Mouse (Mus musculus) hindbrain, embryonic 14.5 days (tissue): ENCODE results near the gene Shbg. TPM values are rescaled to one million over a fixed set of nuclear protein-coding genes. Genes with fewer than 3 reads are reported as not detected.
A peak's percentile ranks its signal among the peaks of the same experiment; 100 is the strongest.

ENCODE experiments used
- ATAC-seq: fragments of 200-750 bp; cut with Nextera tagmentation; 2 replicates; pipeline ENCODE4 v1.8.0; 2017; ENCODE audit warnings: moderate number of reproducible peaks, mild to moderate bottlenecking, moderate TSS enrichment, moderate library complexity; ENCODE audit not compliant: low FRiP score
- DNase-seq: peaks from one replicate; pipeline ENCODE4 v3.0.0-alpha.2; 2015; ENCODE audit warnings: low spot score
- H3K27ac ChIP-seq: fragments of 300-500 bp; sonication (generic); 2 replicates; pipeline ENCODE4 v1.5.1; 2014; ENCODE audit warnings: mild to moderate bottlenecking, moderate library complexity
- H3K27me3 ChIP-seq: fragments of 300-500 bp; sonication (generic); 2 replicates; pipeline ENCODE4 v1.6.1; 2014; ENCODE audit warnings: mild to moderate bottlenecking, low read length, mixed read lengths; ENCODE audit not compliant: control insufficient read depth, insufficient read depth
- H3K36me3 ChIP-seq: fragments of 300-500 bp; sonication (generic); replicated peaks from 2 replicates; pipeline ENCODE4 v1.6.1; 2014; ENCODE audit not compliant: control insufficient read depth, insufficient read depth
- H3K4me1 ChIP-seq: fragments of 300-500 bp; sonication (generic); replicated peaks from 2 replicates; pipeline ENCODE4 v1.6.1; 2014; ENCODE audit warnings: antibody characterized with exemption, low read length, mixed read lengths; ENCODE audit not compliant: control insufficient read depth, insufficient read depth
- H3K4me2 ChIP-seq: fragments of 300-500 bp; sonication (generic); replicated peaks from 2 replicates; pipeline ENCODE4 v1.6.1; 2014; ENCODE audit warnings: mild to moderate bottlenecking, moderate library complexity
- H3K4me3 ChIP-seq: fragments of 300-500 bp; sonication (generic); replicated peaks from 2 replicates; pipeline ENCODE4 v1.5.1; 2014; ENCODE audit warnings: mild to moderate bottlenecking, low read length
- H3K9ac ChIP-seq: fragments of 300-500 bp; sonication (generic); 2 replicates; pipeline ENCODE4 v1.6.1; 2014
- H3K9me3 ChIP-seq: fragments of 300-500 bp; sonication (generic); 2 replicates; pipeline ENCODE4 v1.6.1; 2016; ENCODE audit warnings: low read length; ENCODE audit not compliant: control insufficient read depth
- WGBS: fragments of 180-500 bp; shearing (Covaris S2); extraction: QIAGEN DNeasy Blood & Tissue Kit; methylation state at CpG from one replicate; pipeline ENCODE4 v1.1.7; 2014; 5-methylcytosine and 5-hydroxymethylcytosine counted together
- polyA plus RNA-seq: library from polyadenylated mRNA; unstranded; fragments of >200 nt; fragmentation: Nextera tagmentation; extraction: Ambion mirVana; gene quantifications from 2 replicates; pipeline ENCODE4 v1.2.1, GENCODE M21; 2014

Gene Shbg
- polyA plus RNA-seq, 1 experiment from 2014 or later: not detected

- peak; percentile 95 for DNase-seq
- peak; percentile 79 for ATAC-seq
- under 1% methylated on average over 36 of the region's 36 CpGs for WGBS
- peak overlapping the region; percentile 88 for H3K27ac ChIP-seq
- peak overlapping the region; percentile 78 for H3K4me3 ChIP-seq
- no peaks in the 10 kb centered on the region for H3K27me3 ChIP-seq
- H3K9me3 ChIP-seq: no peaks in the 10 kb centered on the region
- H3K36me3 ChIP-seq: 0 out of 2 replicates have a peak, but pooled peaks cover 4% of the 10 kb centered on the region
- H3K9ac ChIP-seq: peak overlapping the region; percentile 82
- H3K4me2 ChIP-seq: peak overlapping the region; percentile 94
- H3K4me1 ChIP-seq: peaks cover 29% of the 10 kb centered on the region
Observed at GRCm38 (mm10) chr11:69581147-69581688, 36.5 kb downstream of the Shbg start.

- WGBS: under 1% methylated on average over 25 of the region's 25 CpGs
- Histone ChIP-seq H3K36me3 (0 out of 2 replicates have a peak, but pooled peaks cover 10% of the 10 kb centered on the region), H3K9me3 (no peaks in the 10 kb centered on the region), H3K4me1 (peaks cover 29% of the 10 kb centered on the region), H3K9ac (peak overlapping the region; percentile 82), H3K27me3 (no peaks in the 10 kb centered on the region), H3K4me2 (peak overlapping the region; percentile 94), H3K4me3 (peak overlapping the region; percentile 78), H3K27ac (peak overlapping the region; percentile 88)
- ATAC-seq (peak; percentile 18), DNase-seq (peak; percentile 26)
Observed at GRCm38 (mm10) chr11:69580572-69581146, 37.0 kb downstream of the Shbg start.

GRCm38 (mm10) chr11:69580091-69580514 is 37.6 kb downstream of the Shbg start, which contains the start of the genes Wrap53 and Trp53:
Gene Wrap53, minus strand, starts transcription at chr11:69580255.
Gene Trp53, plus strand, starts transcription at chr11:69580359.
- WGBS: under 1% methylated on average over 13 of the region's 13 CpGs
- peak; percentile 68 for ATAC-seq
- Histone ChIP-seq H3K9me3 (no peaks in the 10 kb centered on the region), H3K27ac (peak within 1 kb of the TSS; percentile 88), H3K4me3 (peak within 1 kb of the TSS; percentile 78), H3K36me3 (0 out of 2 replicates have a peak, but pooled peaks cover 13% of the 10 kb centered on the region), H3K4me1 (peaks cover 29% of the 10 kb centered on the region), H3K4me2 (peak within 1 kb of the TSS; percentile 94), H3K27me3 (no peaks in the 10 kb centered on the region), H3K9ac (peak within 1 kb of the TSS; percentile 82)
- peak; percentile 89 for DNase-seq

- Histone ChIP-seq H3K36me3 (0 out of 2 replicates have a peak, but pooled peaks cover 14% of the 10 kb centered on the region), H3K4me1 (peaks cover 29% of the 10 kb centered on the region), H3K4me3 (peak overlapping the region; percentile 78)
Observed at GRCm38 (mm10) chr11:69579128-69580017, 38.3 kb downstream of the Shbg start.

GRCm38 (mm10) chr11:69578301-69578700 is 39.4 kb downstream of the Shbg start:
- DNase-seq (no peak), ATAC-seq (no peak)
- Histone ChIP-seq H3K36me3 (0 out of 2 replicates have a peak, but pooled peaks cover 12% of the 10 kb centered on the region), H3K4me1 (peaks cover 29% of the 10 kb centered on the region), H3K9ac (peak overlapping the region; percentile 78), H3K4me3 (peak overlapping the region; percentile 72), H3K9me3 (no peaks in the 10 kb centered on the region), H3K27me3 (no peaks in the 10 kb centered on the region), H3K4me2 (peak overlapping the region; percentile 94), H3K27ac (no peak overlapping the region)
- 15% methylated on average over 15 of the region's 15 CpGs for WGBS

More at GRCm38 (mm10) chr11:69579128-69580017, 38.3 kb downstream of the Shbg start:
- DNase-seq (peak; percentile 99), ATAC-seq (peak; percentile 91)
- Histone ChIP-seq H3K27me3 (no peaks in the 10 kb centered on the region), H3K9ac (peak overlapping the region; percentile 82), H3K4me2 (peak overlapping the region; percentile 94), H3K27ac (peak overlapping the region; percentile 88), H3K9me3 (no peaks in the 10 kb centered on the region)
- 3% methylated on average over 39 of the region's 39 CpGs for WGBS

- Histone ChIP-seq H3K27ac (no peak overlapping the region), H3K9me3 (no peaks in the 10 kb centered on the region), H3K4me1 (peaks cover 20% of the 10 kb centered on the region), H3K36me3 (peaks cover 19% of the 10 kb centered on the region), H3K9ac (no peak overlapping the region), H3K4me3 (no peak overlapping the region), H3K27me3 (no peaks in the 10 kb centered on the region), H3K4me2 (no peak overlapping the region)
- no peak for ATAC-seq
- WGBS: 81% methylated on average over 5 of the region's 5 CpGs
- DNase-seq: no peak
Observed at GRCm38 (mm10) chr11:69576307-69576706, 41.4 kb downstream of the Shbg start.

- Histone ChIP-seq H3K4me2 (no peak overlapping the region; the same call in 1 of the 2 replicates), H3K9me3 (no peaks in the 10 kb centered on the region), H3K4me1 (peaks cover 20% of the 10 kb centered on the region), H3K27me3 (no peaks in the 10 kb centered on the region), H3K36me3 (peaks cover 30% of the 10 kb centered on the region), H3K9ac (no peak overlapping the region), H3K27ac (no peak overlapping the region), H3K4me3 (no peak overlapping the region)
- ATAC-seq (no peak), DNase-seq (peak; percentile 34)
- WGBS: 64% methylated on average over 3 of the region's 3 CpGs
Observed at GRCm38 (mm10) chr11:69575220-69575619, 42.5 kb downstream of the Shbg start.

- H3K27ac ChIP-seq: no peak overlapping the region
- no peak for DNase-seq
- peaks cover 15% of the 10 kb centered on the region for H3K4me1 ChIP-seq
- H3K36me3 ChIP-seq: peaks cover 45% of the 10 kb centered on the region
- H3K4me2 ChIP-seq: no peak overlapping the region
- no peaks in the 10 kb centered on the region for H3K9me3 ChIP-seq
- ATAC-seq: no peak
- 83% methylated on average over 8 of the region's 8 CpGs for WGBS
- H3K27me3 ChIP-seq: no peaks in the 10 kb centered on the region
- H3K4me3 ChIP-seq: no peak overlapping the region
- H3K9ac ChIP-seq: no peak overlapping the region
Observed at GRCm38 (mm10) chr11:69565131-69565530, 52.6 kb downstream of the Shbg start.
